Mouse (Mus musculus): Measurements from ENCODE around the gene Igf2r. TPM values are rescaled to one million over a fixed set of nuclear protein-coding genes. Genes with fewer than 3 reads are reported as not detected.

Igf2r gene
- total and polyA plus RNA-seq, 2 experiments from 2014 or later = 4.6 to 36.0 TPM

DNA sequence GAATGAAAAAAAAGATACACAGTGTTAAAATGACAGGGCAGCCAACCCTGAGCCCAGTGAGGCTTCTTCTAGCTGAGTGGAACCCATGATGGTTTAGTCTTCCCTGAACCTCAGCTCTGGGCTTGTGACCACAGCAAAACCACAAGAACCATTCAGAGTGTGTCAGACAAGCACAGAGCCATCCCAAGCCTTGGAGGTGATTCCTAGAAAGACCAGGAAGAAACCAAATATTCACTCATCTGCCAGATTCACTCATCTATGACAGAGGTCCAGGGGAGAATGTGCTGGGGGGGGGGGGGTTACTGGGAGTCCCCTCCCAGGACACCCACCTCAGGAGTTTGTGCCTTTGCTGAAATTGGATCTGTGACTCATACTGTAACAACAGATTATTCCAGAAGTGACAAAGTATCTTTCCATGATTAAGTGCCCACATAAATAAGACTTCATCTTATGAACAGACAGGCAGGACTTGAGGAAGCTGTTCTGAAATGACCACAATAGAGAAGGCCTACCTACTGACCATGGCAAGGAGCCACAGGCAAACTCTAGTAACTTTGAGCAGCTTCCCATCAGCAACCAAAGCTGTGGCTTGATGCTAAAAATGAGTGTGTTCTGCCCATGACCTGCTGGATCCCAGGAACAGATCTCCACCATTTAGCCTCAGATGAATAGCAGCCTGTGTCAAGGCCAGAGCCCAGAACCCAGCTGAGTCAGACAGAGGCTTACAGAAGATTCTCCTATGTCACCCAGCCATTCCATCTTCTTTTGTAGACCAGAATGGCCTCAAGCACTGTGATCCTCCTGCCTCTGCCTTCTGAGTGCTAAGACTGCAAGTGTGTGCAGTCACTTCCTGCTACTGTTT lies 35.4 kb upstream of the Igf2r start:
- H3K4me2 ChIP-seq (ENCODE audit: low read depth) = no peak overlapping the region
- no peaks in the 10 kb centered on the region for H3K9me3 ChIP-seq (ENCODE audit: low read length)
- DNase-seq (no peak), ATAC-seq (no peak)
- H3K4me3 ChIP-seq (ENCODE audit: low read depth, low read length) = no peak overlapping the region
- H3K36me3 ChIP-seq (ENCODE audit: insufficient read depth) = no peaks in the 10 kb centered on the region
- no peak overlapping the region for H3K27ac ChIP-seq (ENCODE audit: low read depth, low read length)
- no peaks in the 10 kb centered on the region for H3K4me1 ChIP-seq (ENCODE audit: insufficient read depth)
- no peak for TF ChIP-seq CTCF (IDR thresholded peaks at IDR 0.05; ENCODE audit: low read depth)
- no peaks in the 10 kb centered on the region for H3K27me3 ChIP-seq (ENCODE audit: insufficient read depth, low read length)
- H3K9ac ChIP-seq = no peak overlapping the region

DNA sequence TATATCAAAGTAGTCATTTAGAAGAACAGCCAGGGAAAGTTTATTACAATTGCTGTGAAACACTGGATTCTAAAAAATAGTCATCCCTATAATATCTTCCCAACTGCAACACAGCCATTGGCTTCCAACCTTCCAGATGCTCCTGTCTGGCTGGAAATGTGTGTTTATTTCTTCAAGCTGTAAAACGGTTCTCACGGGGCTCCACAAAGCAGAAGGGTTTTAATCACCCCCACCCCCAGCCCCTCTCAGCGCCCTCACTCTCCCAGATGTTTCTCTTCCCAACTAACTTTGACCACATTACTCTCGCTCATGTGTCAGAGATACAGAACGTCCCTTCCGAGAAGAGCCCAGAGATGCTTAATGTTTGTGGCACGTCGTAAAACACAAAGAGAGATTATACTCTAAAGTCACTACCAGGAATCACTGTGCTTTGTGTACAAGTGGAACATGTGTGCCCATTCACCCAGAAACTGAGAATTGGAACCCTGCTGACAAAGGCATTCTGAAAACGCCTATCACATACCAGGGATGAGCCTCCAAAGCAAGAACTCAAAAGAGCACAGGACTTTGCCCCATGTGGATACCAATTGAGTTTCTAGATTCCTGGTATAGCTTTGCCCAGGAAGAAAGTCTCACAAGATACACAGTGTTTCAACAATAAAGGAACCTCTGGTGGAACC lies 32.5 kb upstream of the Igf2r start:
- WGBS = 63% methylated on average over 9 of the region's 9 CpGs
- TF ChIP-seq CTCF (IDR thresholded peaks at IDR 0.05; ENCODE audit: low read depth) = no peak

DNA sequence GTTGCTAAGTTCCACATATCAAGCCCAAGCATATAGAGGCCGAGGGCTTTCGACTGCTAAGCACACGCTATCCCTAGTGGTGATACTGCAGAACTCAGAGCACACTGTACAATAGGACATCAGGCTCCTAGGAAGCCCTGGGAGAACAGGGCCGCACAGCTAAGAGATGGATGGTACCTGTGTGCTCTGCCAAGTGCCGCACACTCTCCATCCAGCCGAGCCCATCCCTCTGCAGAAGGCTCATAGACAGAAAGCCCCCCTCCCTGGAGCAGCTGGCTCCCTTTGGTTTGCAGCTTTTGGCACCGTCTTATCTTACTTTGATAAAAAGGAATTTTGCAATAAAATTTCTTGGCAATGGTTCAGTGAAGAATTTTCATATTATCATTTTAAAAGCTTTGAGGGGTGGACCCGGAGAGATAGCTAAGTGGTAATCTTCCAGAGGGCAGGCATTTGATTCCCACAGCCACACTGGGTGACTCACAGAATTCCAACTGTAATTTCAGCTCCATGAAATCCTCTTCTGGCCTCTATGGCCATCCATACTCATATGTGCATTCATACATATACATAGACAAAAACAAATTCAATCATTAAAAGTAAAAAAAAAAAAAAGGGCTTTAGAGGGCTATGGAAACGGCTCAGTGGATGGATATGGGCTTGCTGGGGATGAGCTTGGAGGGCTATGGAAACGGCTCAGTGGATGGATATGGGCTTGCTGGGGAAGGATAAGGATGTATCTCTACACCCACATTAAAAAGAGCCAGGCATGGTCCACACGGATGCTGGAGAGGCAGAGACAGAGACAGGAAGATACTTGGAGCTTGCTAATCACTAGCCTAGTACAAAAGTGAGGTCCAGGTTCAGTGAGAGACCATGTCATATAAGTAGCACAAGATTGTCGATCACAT lies 30.2 kb upstream of the Igf2r start:
- H3K36me3 ChIP-seq (ENCODE audit: insufficient read depth) = no peaks in the 10 kb centered on the region
- H3K9me3 ChIP-seq (ENCODE audit: low read length) = no peaks in the 10 kb centered on the region
- DNase-seq (no peak), ATAC-seq (no peak)
- WGBS = 78% methylated on average over 12 of the region's 12 CpGs
- no peaks in the 10 kb centered on the region for H3K4me1 ChIP-seq (ENCODE audit: insufficient read depth)
- H3K9ac ChIP-seq = no peak overlapping the region
- no peaks in the 10 kb centered on the region for H3K27me3 ChIP-seq (ENCODE audit: insufficient read depth, low read length)
- no peak overlapping the region for H3K27ac ChIP-seq (ENCODE audit: low read depth, low read length)
- H3K4me3 ChIP-seq (ENCODE audit: low read depth, low read length) = no peak overlapping the region
- H3K4me2 ChIP-seq (ENCODE audit: low read depth) = no peak overlapping the region
- peak; percentile 27 for TF ChIP-seq CTCF (IDR thresholded peaks at IDR 0.05; ENCODE audit: low read depth)

More for the DNA sequence above, 32.5 kb upstream of the Igf2r start:
- no peaks in the 10 kb centered on the region for H3K4me1 ChIP-seq (ENCODE audit: insufficient read depth)
- H3K9me3 ChIP-seq (ENCODE audit: low read length) = no peaks in the 10 kb centered on the region
- DNase-seq = no peak
- H3K36me3 ChIP-seq (ENCODE audit: insufficient read depth) = no peaks in the 10 kb centered on the region
- H3K4me3 ChIP-seq (ENCODE audit: low read depth, low read length) = no peak overlapping the region
- ATAC-seq = no peak
- H3K27ac ChIP-seq (ENCODE audit: low read depth, low read length) = no peak overlapping the region
- H3K4me2 ChIP-seq (ENCODE audit: low read depth) = no peak overlapping the region
- H3K9ac ChIP-seq = no peak overlapping the region
- no peaks in the 10 kb centered on the region for H3K27me3 ChIP-seq (ENCODE audit: insufficient read depth, low read length)

DNA sequence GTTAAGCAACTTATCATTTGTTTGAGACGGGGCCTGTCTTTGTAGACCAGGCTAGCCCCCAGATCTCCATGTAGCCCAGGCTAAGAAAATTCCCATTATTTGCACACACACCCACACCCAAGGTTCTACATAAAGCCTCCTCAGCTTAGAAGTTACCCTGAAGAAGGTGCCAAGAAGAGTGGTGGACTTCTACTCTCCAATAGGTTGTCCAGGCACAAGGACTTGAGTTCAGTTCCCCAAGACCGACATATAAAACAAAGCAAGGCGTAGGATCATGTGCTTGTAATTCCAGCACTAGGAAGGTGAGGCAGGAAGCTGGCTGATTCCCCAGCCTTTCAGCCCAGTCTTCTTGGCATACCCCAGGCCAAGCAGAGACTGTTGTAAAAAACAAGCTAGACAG lies 29.1 kb upstream of the Igf2r start:
- TF ChIP-seq CTCF (IDR thresholded peaks at IDR 0.05; ENCODE audit: low read depth) = no peak
- Histone ChIP-seq H3K4me3 (ENCODE audit: low read depth, low read length) (no peak overlapping the region), H3K36me3 (ENCODE audit: insufficient read depth) (no peaks in the 10 kb centered on the region), H3K27ac (ENCODE audit: low read depth, low read length) (no peak overlapping the region), H3K27me3 (ENCODE audit: insufficient read depth, low read length) (no peaks in the 10 kb centered on the region), H3K9me3 (ENCODE audit: low read length) (no peaks in the 10 kb centered on the region), H3K4me1 (ENCODE audit: insufficient read depth) (no peaks in the 10 kb centered on the region), H3K4me2 (ENCODE audit: low read depth) (no peak overlapping the region), H3K9ac (no peak overlapping the region)
- DNase-seq = no peak
- 92% methylated on average over 3 of the region's 3 CpGs for WGBS
- ATAC-seq = no peak

DNA sequence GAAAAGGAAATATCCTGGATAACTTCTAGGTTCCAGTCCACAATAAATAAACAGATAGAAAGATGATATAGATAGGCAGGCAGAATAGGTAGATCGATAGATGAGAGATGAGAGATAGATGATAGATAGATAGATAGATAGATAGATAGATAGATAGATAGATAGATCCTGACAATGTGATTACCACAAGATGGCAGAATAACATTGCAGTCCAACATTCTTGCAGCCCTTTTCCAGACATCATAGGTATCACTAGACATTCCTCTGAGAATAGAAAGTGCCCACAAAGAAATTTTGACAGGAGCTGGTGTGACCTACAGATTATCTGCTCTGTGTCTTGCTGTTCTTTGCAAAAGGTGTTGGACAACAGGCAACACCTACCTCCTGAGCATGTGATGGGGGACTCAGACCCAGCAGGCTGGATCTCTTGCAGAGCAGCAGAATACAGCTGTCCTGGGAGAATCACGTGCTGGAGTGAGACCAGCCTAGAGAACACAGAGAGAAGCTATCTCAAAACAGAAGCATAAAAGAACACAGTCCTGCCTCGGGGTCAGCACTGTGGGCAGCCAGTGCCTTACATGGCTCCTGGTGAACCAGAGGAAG lies 28.1 kb upstream of the Igf2r start:
- Histone ChIP-seq H3K9ac (no peak overlapping the region), H3K4me3 (ENCODE audit: low read depth, low read length) (no peak overlapping the region), H3K27me3 (ENCODE audit: insufficient read depth, low read length) (no peaks in the 10 kb centered on the region), H3K36me3 (ENCODE audit: insufficient read depth) (no peaks in the 10 kb centered on the region), H3K4me2 (ENCODE audit: low read depth) (no peak overlapping the region), H3K27ac (ENCODE audit: low read depth, low read length) (no peak overlapping the region), H3K4me1 (ENCODE audit: insufficient read depth) (no peaks in the 10 kb centered on the region), H3K9me3 (ENCODE audit: low read length) (no peaks in the 10 kb centered on the region)
- WGBS = 84% methylated on average over 3 of the region's 3 CpGs
- TF ChIP-seq CTCF (IDR thresholded peaks at IDR 0.05; ENCODE audit: low read depth) = peak; percentile 55
- DNase-seq = peak; percentile 43
- ATAC-seq = no peak

DNA sequence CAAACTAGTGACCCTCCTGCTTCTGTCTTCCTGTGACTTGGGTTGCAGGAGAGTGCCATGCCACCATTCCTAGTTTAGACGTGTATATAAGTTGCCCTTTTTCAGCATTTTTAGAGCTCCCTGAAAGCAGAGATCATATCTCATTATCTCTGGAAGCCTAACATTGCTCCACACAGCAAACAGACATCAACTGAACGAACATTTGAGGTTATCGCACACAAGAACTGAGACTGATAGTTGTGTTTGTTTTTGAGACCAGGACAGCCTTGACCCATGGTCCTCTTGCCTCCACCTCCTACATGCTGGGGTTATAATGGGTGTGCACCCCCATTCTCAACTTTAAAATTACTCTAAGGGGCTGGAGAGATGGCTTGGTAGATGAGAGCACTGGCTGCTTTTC lies 27.2 kb upstream of the Igf2r start:
- no peak for ATAC-seq
- no peaks in the 10 kb centered on the region for H3K4me1 ChIP-seq (ENCODE audit: insufficient read depth)
- H3K36me3 ChIP-seq (ENCODE audit: insufficient read depth) = no peaks in the 10 kb centered on the region
- no peaks in the 10 kb centered on the region for H3K27me3 ChIP-seq (ENCODE audit: insufficient read depth, low read length)
- no peak overlapping the region for H3K4me3 ChIP-seq (ENCODE audit: low read depth, low read length)
- no peak for TF ChIP-seq CTCF (IDR thresholded peaks at IDR 0.05; ENCODE audit: low read depth)
- no peak overlapping the region for H3K9ac ChIP-seq
- 88% methylated on average over 3 of the region's 3 CpGs for WGBS
- no peaks in the 10 kb centered on the region for H3K9me3 ChIP-seq (ENCODE audit: low read length)
- DNase-seq = no peak
- H3K27ac ChIP-seq (ENCODE audit: low read depth, low read length) = no peak overlapping the region
- no peak overlapping the region for H3K4me2 ChIP-seq (ENCODE audit: low read depth)

Data from forebrain, postnatal 0 days (tissue).